Mouse (Mus musculus) ovary, postnatal 14 days (tissue): ENCODE measurements around the gene Dhx35.

Experiments used
- DNase-seq: peaks from one replicate; pipeline ENCODE4 v3.0.0; 2022; ENCODE audit warnings: low spot score

Dhx35 gene

GRCm38 (mm10) chr2:158794494-158795004, at the start of gene Dhx35:
TSS of gene Dhx35 (plus strand) at chr2:158794807.
- peak; percentile 90 for DNase-seq

GRCm38 (mm10) chr2:158745049-158745482, 49.5 kb upstream of the Dhx35 start:
- DNase-seq: peak; percentile 21

DNA sequence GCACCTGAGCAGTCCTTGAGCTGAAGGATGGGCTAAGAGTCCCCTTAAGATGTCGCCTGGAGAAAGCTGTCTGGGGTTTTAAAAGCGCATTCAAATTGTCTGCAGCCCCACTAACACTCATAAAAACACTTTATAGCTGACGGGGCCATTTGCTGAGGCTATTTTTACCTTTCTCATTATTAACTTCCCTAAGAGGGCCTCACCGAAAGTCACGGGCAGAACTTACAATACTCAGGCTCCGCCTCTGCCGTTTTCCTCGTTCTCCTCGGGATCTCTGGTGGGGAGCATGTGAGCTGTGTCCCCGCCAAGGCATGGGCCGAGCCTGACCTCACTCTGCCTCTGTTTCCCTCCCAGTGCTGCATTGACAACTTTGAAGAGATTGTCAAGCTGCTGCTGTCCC, 48.4 kb upstream of the Dhx35 start:
- no peak for DNase-seq

DNA sequence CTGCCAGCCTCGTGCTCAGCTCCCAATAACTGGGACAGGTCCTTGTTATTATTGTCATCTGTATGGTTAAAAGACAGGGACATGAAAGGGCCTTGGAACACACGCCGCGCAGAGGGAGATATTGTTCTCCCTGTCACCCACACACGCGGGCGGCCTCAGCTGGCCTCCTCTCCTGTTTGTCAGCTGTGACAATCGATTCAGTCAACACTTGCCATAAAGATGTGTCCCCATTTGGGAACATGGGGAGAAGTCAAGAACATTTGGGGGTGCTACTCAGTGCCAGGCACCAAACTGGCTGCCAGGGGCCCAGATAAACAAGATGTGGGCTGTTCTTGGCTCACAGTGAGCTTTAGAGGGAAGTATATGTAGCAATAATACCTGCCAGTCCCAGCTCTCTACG, 45.2 kb upstream of the Dhx35 start:
- DNase-seq: no peak

GRCm38 (mm10) chr2:158760231-158760630, 34.4 kb upstream of the Dhx35 start:
- DNase-seq: no peak

- no peak for DNase-seq
Measured at GRCm38 (mm10) chr2:158762339-158762738, 32.3 kb upstream of the Dhx35 start.

DNA sequence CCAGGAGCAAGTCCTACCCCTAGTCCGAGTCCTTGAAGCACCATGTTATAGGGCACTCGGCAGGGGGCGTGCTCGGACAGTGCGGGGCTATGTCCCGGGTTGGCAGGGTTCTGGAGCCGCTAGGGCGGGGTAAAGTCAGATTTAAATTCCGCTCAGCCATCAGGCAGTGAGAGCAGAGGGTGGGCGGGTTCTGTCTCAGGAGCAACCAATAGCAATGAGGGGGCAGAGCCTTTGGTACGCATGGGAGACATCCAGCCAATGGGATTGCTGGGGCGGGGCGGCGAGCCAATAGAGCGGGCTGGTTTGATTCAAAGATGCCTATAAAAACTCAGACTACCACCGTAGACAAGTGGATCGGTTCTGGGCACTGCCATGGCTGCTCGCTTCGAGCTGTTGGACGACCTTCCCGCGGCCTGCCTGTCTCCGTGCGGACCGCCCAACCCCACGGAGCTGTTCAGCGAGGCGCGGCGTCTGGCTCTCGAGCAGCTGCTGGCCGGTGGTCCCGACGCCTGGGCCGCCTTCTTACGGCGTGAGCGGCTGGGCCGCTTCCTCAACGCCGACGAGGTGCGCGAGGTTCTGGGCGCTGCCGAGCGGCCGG, 26.8 kb upstream of the Dhx35 start, which contains the start of gene Fam83d:
Gene Fam83d (plus strand): TSS at position 352 of the 598 bp plus-strand sequence.
- DNase-seq: peak; percentile 92

DNA sequence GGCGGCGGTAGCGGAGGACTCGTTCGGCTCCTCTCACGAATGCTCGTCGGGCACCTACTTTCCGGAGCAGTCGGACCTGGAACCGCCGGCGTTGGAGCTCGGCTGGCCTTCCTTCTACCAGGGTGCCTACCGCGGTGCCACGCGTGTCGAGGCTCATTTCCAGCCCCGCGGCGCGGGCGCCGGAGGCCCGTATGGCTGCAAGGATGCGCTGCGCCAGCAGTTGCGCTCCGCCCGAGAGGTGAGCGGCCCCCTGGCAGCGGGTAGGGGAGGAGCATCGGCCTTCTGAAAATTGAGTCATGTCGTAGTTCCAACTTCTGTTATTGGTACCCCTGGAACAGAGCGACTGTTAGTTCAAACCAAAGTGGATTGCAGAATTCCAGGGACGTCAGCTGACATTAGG, 26.3 kb upstream of the Dhx35 start:
- no peak for DNase-seq

DNA sequence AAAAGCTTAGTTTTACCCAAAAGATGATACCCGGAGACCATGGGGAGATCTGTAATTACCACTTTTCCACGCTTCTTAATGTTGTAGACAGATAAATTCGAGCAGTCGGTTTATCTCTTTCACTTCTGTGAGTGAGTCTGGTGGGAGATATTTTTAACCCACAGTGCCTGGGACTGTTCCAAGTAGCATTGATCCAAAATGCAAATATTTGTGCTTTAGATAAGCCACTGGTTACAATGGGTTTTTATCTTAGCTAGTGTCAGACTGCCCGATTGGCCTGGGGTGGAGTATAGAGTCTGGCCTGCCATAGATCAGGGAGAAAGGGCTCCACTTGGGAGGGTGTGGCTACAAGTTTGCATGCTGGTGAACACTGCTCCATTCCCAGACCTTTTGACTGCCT, 25.8 kb upstream of the Dhx35 start:
- DNase-seq: no peak

DNA sequence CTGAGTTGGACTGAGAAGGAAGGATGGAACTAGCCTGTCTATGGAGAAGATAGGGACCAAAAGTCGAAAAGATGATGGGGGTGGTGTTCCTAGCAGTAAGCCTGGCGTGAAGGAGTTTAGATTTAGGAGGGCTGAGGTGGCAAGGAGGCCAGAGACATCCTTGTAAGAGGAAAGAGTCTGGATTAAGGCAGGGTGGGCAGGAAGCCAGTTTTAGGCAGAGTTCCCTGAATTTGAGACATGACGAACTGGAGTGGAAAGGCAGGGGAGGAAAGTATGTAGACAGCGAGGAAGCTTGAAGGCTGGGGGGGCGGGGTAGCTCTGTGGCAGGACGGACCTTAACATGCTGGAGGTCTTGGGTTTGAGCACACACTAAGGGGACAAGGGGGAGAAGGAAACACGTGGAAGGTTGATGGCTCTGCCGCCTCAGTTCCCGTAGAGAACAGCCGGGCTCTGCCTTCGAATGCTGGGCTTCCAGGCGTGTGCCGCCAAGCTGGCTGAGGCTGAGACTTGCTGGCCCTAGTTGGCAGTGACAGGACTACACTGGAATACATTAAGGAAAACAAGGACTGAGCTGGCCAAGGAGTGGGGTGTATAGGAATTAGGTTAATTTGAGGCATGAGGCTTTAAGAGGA, 24.4 kb upstream of the Dhx35 start:
- DNase-seq: no peak

- DNase-seq: no peak
Measured at GRCm38 (mm10) chr2:158771066-158771763, 23.4 kb upstream of the Dhx35 start.

GRCm38 (mm10) chr2:158772808-158773207, 21.8 kb upstream of the Dhx35 start:
- no peak for DNase-seq

DNA sequence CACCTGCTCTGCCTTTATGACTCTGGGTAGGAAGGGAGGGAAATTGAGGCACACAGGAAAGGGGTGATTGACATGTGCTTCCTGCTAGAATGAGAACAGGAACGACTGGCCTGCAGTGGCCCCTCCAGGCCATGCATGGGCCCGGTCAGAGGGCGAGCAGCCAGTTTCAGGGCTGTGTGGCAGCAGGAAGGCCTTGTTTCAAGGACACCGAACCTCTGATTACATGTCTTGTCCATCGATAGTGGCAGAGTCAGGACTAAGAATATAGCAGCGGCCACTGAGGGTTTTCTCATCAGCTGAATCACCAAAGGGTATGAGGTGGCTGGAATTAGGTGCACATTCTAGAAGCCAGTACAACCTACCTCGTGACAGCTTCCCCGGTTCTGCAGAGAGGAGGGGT, 19.7 kb upstream of the Dhx35 start:
- DNase-seq: no peak

- no peak for DNase-seq
Measured at GRCm38 (mm10) chr2:158776716-158777115, 17.9 kb upstream of the Dhx35 start.

DNA sequence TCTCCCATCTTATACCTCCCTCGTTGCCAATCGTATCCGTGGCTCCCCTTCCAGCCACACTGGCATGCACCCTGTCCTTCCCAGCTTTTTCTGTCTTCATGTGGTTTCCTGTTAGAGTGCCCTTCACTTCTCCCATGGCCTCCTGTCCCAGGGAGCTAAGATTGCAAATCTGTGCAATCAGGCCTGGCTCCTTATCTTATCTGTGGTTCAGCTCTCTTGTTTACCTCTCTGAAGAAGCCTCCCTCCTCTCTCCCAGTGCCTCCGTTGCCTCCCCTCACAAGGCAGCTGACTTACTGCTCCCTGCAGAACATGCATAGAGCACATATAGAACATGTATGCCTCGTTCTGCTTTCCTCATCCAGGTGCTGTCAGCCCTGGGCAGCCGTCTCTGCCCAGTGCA, 17.1 kb upstream of the Dhx35 start:
- no peak for DNase-seq

DNA sequence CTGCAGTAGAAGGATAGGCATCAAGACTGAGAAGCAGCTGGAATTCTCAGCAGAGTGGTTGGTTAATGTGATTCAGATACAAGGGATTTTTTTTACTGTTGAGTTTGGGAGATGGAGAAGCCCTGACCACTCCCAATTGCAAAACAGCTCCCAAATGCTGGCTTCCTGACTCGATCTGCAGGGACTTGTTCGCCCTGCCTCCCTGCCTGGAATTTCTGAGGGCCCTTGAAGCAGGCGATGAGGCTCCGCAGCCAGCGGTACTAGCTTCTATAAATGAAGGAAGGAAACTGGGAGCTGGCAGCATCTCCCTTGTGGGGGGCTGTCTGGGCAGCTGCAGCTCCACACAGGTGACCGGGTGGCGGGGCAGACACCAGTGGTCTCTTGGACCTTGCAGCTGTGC, 16.3 kb upstream of the Dhx35 start:
- DNase-seq: no peak

DNA sequence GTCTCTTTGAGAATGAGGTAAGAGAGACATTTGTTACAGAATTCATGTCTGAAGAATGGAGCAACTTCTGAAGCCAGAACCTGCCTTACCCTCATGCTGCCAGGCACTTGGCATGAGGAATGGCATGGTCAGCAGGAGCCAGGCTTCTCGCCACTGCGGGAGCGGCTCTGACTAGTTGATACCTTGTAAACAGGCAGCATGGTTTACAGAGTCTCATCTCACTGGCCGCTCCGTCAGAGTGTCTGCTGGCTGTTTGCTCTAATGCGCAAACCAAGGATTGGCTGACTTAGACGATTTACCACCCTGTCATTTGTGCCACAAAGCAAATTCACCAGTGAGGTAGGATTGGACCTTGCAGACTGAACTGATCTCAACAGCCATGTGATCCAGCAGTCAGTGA, 13.5 kb upstream of the Dhx35 start:
- no peak for DNase-seq

GRCm38 (mm10) chr2:158786927-158787795, 7.4 kb upstream of the Dhx35 start:
- DNase-seq: no peak

DNA sequence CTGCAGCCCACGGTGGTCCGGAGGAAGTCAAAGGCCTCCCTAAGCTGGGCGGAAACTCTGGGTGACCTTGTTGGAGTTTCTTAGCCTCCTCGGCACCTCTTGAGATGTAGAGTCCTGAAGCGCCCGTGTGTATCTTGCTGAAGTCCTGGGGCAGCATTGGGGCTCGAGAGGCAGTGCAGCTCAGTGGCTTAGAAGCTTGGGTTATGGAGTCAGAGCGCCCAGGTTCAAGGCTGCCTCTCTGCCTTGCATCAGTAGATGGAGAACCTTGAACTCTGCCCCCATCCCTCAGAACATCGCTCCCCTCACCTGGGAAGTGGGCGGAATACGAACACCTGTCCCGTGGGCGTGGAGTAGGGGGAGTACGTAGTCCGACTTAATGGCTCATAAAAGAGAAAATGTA, 436 bp downstream of the Dhx35 start:
- no peak for DNase-seq

- DNase-seq: no peak
Measured at GRCm38 (mm10) chr2:158795875-158796274, 1.3 kb downstream of the Dhx35 start.

DNA sequence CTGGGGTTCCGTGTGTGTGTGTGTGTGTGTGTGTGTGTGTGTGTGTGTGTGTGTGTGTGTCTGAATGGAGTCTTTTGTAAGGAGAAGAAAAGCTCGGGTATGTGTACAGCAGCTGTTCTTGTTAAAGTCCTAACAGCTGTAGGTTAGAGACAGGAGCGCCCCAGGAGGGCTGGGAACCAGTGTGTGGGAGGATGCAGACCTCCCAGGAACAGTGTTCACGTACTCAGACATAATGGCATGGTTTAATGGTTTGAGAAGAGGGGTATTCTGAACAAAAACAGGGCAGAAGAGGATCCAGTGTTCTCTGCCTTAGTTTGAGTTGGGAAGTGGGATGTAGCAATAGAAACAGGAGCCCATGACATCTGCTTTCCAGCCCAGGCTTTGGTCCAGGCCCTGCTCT, 4.7 kb downstream of the Dhx35 start:
- DNase-seq: no peak

DNA sequence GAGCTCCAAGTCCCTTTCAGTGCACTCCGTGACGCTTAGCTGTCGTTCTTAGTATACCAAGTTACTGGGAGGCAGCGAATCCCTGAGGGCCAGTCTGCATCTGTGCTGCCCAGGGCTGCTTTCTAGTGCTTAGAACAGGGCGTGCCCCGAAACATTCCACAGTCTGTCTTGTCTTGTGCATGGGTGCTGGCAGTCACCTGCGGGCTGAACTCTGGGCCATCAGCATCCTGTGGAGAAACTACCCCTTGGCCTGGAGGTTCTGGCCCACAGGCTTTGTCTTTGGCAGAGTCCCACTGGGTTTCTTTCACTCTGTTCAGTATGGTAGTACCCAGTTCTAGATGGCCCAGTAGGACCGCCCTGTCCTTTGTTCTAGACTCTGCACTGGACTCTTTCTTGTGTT, 6.2 kb downstream of the Dhx35 start:
- DNase-seq: no peak
